Mouse (Mus musculus) gastrocnemius, adult 18-20 months (tissue): Measurements from ENCODE around the gene Timm50. TPM values are rescaled to one million over a fixed set of nuclear protein-coding genes. Genes with fewer than 3 reads are reported as not detected.

ENCODE experiments used
- DNase-seq: peaks from one replicate; pipeline ENCODE4 v3.0.0; 2021; ENCODE audit warnings: low spot score
- total RNA-seq, 2 experiments: library from RNA; stranded (reverse); gene quantifications; 2 replicates each; pipeline ENCODE4 v1.2.3; 2021

The Timm50 gene
- total RNA-seq, 2 experiments from 2014 or later = 40.4 to 48.4 TPM

DNA sequence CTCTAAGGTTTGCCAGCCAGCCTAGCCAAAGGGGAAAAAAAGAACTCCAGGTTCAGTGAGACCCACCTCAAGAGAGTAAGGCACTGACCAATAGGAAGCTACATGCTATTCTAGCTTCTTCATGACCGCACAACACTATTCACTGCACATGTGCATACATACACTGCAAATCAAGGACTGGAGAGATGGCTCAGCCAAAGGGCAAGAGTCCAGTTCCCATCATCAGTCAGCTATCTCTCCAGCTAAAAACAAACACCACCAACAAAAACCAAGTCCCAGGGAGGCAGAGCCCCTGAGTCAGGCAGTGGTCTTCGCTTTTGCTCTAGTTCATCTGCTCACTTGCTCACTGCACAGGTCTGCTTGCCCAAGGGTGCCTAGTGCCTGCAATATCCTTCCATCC, 16.4 kb upstream of the Timm50 start:
- no peak for DNase-seq

DNA sequence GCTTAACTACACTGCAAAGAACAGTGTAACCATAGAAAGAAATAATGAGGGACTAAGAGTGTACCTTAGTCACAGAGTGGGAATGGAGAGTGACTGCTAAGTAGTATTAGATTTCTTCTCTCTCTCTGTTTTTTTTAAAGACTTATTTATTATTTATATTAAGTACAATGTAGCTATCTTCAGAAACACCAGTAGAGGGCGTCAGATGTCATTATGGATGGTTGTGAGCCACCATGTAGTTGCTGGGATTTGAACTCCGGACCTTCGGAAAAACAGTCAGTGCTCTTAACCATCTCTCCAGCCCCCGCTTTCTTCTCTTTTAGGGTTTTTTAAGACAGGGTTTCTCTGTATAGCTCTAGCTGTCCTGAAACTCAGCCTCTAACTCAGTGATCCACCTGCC, 14.6 kb upstream of the Timm50 start:
- no peak for DNase-seq

DNA sequence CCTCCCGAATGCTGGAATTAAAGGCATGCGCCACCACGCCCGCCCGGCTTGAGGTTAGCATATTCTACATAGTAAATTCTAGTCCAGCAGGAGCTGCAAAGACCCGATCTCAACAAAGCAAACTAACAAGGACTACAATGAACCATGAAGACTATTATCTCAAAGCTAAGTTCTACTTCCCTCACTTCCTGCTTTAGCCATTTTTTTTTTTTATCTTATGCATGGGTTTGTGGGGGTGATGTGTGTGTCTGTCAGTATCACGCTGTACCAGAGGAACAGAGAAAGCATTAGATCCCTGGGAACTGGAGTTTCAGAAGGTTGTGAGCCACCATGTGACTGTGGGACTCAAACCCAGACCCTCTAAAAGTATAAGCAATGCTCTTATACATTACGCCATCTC, 13.4 kb upstream of the Timm50 start:
- no peak for DNase-seq

DNA sequence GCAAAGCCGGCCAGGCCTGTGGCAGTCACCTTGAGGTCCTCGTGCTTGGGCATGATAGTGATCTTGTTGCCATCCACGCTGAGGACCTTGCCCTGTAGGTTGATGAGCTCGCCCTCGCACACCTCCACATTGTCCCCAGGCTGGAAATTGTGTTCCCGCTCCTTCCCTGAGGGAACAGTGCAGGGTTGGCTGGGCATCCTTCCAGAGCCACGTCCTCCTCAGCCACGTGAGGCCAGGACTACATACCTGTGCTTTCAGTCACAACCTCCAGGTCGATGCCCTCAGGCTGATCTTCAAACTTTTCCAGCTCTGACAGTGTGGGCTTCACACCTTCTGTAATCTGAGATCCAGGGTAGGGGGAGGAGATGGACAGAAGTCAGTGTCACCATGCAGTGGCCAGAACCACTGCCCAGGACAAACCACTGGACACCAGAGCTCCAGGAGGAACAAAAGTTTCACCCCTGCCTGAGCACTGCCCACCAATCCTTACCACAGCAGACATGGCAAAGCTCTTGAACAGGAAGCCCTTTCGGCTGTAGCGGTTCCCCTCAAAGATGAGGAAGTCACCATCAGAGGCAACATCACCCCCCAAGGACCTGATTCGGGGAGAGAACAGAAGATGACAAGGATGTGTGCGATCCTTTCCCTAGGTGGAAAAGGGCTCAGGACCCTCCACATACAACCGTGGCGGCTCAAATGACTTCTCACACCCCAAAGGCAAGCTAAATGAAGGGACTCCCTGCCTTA, 10.3 kb upstream of the Timm50 start:
- no peak for DNase-seq

DNA sequence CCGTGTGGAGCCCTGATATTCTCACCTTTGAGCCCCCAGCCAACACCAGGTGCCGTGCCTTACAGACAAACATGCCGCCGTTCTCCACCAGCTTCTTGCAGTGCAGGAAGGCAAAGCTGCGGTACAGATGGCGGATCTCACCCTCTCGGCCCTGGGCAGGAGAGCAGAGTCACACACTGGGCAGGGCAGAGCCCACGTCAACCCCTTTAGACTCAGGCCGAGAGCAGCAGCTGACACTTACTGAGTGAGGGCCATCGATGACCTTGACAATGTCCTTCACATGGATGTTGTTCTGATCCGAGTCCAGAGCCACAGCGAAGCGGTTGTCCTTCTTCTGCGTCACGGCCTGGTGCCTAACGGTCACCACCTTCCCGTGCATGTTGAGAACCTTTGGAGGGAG, 6.8 kb upstream of the Timm50 start:
- no peak for DNase-seq

DNA sequence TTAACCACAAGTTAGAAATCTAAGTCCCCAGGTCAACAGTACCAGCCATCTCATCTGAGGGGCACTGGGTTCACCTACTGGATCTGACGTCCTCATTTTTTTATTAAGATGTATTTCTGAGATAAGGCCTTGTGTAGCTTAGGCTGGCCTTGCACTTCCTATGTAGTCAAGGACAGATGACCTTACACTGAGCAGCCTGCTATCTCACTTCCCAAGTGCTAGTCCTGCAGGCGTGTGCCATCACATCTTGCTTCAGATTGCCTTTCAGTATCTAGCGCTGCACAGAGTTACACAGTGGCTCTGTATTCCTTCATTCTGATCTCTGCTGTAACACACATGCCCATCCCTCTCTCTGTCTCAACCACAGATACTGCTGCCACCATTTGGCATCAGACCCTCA, 6.2 kb upstream of the Timm50 start:
- DNase-seq = no peak

DNA sequence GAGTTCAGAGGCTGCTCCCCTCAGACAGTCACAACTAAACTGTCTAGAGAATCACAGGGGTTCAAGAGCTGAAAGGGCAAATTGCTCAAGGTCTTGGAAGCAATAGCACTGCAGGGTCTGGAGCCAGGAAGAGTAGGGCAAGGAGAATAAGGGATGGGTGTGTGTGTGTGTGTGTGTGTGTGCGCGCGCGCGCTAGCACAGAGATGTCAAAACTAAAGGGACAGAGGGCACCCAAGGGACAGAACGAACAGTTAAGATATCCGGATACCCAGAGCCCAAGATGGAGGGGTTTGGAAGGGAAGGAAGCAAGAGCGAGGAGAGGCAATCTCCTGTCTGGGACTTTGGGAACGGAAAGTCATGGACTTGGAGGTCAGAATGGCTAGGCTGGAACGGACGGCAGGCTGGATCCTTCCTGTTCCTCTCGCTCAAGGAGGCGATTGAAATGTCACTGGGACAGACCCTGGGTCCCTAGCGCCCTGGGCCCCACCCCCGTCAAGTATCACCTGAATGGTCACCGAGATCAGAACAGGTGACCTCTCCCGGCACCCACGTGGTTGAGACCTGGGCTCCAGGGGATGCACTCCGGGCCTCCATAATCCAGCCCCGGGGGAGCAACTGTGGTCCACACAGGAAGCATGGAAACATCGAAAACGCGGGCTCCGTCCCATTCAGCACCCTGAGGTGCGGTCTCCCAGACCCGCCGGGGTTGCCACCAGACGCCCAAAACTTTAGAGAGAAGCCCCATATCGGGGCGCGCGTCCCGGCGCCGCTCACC, 534 bp downstream of the Timm50 start:
- no peak for DNase-seq

DNA sequence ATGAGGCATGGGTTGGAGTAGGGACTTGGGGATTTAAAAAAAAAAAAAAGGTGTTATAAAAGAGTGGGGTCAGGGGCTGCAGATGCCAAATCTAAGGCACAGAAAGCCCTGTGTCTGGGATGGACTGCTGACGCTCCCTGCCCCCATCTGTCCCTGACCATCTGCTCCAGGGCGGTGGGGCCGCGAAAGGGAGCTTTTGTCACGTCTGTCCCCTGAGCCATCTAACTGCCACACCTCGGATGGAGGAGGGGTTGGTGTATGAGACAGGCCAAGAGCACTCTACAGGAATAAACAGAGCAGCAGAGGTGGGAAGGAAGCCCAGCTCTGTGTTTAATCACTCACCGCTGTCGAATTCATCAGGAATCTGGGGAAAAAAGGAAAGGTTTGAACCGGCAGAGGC, 2.1 kb downstream of the Timm50 start:
- DNase-seq = no peak

DNA sequence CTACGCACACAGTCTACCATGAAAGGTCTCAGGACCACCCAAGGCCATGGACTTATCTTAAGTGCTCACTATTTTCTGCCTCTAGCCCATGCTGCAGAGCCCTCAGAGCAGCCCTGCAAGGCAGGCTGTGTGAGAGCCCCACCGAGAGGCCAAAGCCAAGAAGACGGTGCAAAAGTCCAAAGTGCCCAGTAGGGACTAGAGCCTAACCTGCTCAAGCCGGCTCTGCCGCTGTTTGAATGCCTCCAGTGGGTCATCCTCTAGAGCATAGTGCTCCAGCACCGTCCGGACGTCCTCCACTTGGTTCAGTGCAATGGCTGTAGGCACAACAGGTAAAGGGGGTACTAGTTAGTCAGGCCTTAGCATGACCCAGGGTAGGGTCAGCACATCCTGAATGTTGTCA, 5.7 kb downstream of the Timm50 start:
- DNase-seq = no peak

DNA sequence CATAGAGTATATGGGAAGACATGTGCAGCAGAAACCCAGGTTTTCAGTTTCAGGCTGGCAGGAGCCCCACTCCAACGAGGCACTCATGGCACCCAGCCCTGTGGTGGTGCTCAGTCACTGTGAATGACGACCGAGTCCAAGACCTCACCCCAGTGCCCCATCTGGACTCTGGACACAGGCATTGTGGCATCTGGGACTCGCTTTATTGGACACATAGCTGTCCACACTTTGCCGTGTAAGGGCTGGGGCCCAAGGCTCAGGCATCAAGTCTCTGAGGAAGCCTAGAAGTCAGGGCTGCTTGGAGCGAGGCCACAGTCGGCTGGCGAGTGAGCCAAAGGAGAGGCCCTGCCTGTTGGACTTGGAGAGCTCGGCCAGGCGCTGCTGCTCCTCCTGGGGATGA, 6.2 kb downstream of the Timm50 start:
- no peak for DNase-seq

DNA sequence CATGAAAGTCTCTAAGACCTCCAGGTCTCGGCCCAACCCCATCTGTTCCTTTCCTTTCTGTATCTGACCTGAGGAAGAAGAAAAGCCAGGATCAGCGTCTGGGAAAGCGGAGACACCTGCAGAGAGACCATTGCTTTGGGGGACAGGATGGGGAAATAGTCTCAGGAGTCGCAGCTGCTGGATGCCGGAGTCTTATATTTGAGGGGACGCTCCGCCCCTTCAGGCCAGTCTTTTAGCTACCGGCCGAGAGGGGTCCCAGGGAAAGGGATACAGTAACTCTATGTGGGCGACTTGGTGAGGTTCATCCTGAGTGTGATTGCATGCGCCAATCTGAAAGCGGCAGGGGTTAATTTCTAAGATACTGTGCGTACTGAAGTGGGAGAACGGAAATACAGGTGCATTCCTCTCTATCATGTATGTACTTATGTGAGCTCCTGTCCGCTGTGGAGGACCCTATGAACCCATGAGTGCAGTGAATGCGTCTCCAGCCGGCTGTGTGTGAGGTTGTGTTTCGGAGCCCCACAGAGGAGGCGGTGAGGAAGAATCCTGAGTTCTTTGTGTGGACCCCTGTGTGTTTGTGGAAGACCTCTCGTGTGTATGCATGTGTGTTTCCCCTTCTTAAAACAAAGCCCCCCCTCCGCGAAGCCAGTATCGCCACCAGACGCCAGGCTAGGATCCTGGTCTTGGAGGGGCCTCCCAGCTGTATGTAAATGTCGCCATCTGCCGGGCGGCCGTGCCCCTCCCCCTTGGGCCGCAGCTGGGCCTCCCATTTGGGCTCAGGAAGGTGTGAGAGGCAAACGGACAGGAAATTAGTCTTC, 10.0 kb downstream of the Timm50 start, which contains the start of gene Dll3:
Gene Dll3 (minus strand): TSS at position 623 of the 818 bp plus-strand sequence.
- DNase-seq = peak; percentile 21

DNA sequence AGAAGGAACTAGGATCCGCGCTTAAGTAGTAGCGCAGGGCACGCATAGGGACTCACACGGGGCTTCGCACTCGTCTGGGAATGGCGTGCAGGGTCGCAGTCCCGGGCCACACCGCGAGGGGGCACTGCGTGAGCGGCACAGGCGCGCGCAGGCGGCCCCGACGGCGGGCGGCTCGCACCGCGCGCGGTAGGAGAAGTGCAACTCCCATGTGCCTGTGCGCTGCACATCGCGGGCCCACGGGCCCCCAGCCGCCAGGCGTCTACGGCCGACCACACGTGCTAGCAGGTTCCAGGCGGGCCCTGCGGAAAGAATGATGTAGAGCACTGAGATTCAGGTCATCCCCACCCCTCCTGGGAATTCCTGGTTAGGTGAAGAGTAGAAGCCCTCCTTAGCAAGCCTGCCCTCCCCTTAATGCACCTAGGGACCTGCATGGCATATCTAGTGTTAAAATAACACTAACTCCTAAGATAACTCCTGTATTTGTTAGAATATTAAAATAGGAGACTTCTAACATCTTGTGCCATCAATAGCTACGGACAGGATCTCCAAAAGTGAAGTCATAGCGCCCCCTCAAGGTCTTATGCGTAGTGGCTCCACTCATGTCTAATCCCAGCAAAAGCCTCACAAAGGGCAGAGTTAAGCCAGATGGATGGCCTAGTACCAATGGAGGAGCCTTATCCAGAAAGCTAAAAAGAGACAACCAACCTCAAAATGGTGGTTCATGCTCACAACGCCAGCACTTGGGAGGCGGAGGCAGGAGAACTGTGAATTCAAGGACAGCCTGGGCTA, 12.8 kb downstream of the Timm50 start:
- peak; percentile 36 for DNase-seq

DNA sequence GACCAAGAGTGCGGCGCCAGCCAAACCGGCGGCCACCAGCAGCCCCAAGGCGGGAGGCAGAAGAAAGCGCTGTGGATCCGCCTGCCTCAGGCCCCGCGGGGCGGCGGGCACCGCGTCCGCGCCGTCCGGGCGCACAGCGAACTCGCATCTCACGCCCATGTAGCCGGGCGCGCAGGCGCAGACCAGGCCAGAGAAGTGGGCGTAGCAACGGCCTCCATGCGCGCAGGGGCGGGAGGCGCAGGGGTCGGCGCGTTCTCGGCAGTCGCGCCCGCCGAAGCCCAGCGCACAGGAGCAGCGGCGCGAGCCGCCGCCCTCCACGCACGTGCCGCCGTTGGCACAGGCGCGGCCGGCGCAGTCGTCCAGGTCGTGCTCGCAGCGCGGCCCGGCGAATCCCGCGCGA, 17.4 kb downstream of the Timm50 start:
- DNase-seq = peak; percentile 30

DNA sequence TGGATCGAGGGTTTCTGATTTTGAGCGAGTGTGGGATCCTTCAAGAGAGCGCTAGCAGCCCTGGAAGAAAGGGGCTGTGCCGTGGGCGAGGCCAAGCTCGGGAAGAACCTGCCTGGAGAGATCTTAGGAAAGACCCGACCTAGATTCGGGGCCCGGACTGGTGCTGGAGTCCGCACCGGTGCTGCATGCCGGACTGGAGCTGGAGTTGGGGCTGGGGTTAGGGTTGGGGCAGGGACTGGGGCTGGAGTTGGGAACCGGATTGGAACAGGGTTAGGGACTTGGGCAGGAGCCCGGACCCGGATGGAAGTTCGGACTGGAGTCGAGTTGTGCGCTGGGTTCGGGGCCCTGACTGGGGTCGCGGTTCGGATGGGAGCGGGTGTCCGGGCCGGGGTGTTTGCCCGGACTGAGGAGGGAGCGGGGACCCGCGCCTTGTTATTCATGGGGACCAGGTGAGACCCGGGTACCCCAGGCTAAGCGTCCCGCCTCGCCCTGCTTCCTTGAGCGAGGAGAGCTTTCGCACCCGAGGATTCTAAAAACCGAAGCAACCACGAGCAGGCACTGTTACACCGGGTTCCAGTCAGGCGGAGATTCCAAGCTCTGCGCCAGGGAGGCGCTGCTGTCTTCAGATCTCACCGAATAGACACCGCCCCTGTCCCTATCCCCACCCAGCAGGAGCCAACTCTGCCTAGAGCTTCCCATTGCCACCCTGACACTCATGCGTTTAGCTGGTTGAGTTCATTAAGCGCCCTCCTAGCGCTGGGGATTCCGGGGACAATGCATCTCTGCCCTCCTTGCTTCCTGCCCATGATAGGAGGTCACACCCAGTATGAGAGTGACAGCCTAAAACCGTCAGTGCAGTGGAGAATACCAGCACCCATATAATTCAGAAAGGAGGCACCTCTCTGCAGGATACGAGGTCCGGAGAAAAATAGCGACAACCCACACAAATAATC, 21.0 kb downstream of the Timm50 start, which contains the start of gene Selenov:
Gene Selenov (minus strand): TSS at position 549 of the 953 bp plus-strand sequence.
- DNase-seq = no peak

DNA sequence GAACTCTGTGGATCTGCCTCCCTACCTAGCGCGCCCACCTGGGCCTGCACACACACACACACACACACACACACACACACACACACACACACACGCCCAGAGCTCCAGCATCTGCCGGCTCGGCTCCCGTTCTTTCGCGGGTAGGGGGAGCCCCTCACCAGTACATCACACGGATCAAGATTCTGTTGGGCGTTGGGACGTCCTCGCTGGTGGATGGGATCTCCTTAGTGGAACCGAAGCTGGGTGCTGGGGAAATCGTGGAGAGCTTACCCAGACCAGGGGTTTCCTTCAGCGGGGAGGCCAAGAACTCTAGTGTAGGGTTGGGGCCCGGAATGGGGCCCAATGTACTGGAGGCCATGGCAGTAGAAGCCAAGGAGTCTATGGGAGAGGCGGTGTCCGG, 21.7 kb downstream of the Timm50 start:
- DNase-seq = no peak

DNA sequence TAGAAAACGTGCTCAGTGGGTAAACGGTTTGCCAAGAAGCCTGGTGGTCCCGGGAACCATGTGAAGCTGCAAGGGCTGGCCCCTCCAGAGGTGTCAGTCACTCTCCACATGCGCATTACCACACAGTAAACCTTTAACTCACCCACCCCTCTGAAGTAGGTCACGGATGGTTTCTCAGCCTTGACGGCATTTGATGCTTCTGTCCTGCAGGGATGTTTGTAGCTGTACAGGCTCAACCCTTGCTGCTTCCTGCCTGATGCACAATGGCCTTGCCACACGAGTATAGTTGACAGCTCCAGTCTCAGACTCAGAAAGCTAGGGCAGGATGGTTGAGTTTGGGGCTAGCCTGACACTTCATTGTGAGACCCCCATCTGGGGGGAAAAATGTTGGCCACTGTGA, 31.2 kb downstream of the Timm50 start:
- DNase-seq = no peak

DNA sequence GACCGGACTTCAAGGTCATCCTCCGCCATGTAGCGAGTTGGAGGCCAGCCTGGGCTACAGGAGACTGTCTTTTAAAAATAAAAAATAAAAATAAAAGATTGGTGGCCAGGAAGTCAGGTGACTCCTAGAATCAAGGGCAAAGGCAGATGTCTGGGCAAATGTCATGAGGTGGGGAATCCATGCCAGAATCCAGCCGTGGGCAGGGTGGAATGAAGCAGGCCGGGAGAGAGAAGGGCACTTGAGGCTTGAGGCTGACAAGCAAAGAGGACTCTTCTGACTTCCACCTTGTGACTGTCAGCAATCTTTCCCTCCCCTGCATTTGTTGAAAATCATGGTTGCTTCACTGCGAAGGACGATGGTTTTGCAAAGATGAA, 33.6 kb downstream of the Timm50 start:
- no peak for DNase-seq

DNA sequence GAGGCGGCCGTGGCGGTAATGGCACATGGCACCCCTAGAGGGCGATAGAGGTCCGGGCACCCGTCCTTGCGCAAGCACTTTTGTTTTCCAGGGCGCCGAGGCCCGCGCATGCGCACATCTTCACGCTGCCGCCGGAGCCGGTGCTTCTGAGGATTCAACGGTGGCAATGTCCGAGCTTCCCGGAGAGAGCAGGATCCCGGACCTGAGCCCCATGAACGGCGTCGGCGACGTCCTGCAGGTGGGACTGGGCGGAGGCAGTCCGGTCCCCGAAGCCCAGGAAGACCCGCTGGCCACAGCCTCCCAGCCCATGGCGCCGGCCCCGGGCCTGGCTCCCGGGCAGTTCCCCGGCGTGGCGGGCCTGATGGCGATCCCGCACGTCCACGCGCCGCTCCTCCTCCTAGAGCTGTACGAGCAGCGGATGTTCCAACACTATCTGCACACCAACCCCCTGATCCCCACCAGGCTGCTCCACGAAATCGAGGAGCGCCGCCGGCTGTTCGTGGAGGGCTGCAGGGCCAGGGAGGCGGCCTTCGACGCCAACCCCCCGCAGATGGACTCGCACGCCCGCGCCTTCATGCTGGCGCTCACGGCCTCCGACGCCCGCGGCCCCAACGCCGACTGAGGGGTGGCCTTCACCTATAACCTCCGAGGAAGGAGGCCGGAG, 34.1 kb downstream of the Timm50 start, which contains the start of gene Eid2b:
Gene Eid2b (plus strand): TSS at position 125 of the 664 bp plus-strand sequence.
- peak; percentile 94 for DNase-seq

DNA sequence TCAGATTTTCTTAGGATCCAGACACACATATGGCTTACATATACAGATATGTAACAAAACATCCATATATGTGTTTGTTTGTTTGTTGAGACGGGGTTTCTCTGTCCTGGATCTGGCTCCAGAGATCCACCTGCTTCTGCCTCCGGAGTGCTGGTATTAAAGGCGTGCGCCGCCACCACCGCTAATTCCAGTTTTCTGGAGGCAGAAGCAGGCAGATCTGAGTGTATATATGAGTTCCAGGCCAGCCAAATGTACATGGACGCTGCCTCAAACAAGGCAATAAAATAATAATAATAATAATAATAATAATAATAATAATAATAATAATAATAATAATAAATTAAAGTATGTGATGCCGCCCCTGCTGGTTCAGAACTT, 34.6 kb downstream of the Timm50 start:
- DNase-seq = no peak
